7 mouse cellular contexts compared by ENCODE assay signal in genomic region chr6:48840973-48841625, GRCm38 (mm10). TPM values are rescaled to one million over a fixed set of nuclear protein-coding genes. Genes with fewer than 3 reads are reported as not detected.
DNase-seq lines count a peak whose midpoint lies in the region; ATAC-seq and TF ChIP-seq lines count a peak whose summit lies in the region.

Gene Tmem176b (minus strand): TSS chr6:48841496.

- DNase-seq in brain, adult 2 months (ENCODE audit: low read depth, low spot score) = peak; percentile 79
- peak; percentile 52 for DNase-seq in fat pad, adult 2 months (ENCODE audit: extremely low read depth, low read depth, low spot score)
- DNase-seq in limb, embryonic 14.5 days (ENCODE audit: low spot score) = peak; percentile 97
- DNase-seq in splenic B cell, adult 2 months (ENCODE audit: low read depth, low spot score) = peak; percentile 32

- H3K27me3 ChIP-seq in heart, embryonic 11.5 days (ENCODE audit: control insufficient read depth, insufficient read depth, low read length) = no peaks in the 10 kb centered on the region
- H3K27me3 ChIP-seq in kidney, embryonic 15.5 days = no peaks in the 10 kb centered on the region
- H3K27me3 ChIP-seq in limb, embryonic 14.5 days (ENCODE audit: control insufficient read depth, insufficient read depth, low read length) = no peaks in the 10 kb centered on the region
- H3K27me3 ChIP-seq in midbrain, embryonic 15.5 days (replicated peaks) = no peaks in the 10 kb centered on the region
- no peaks in the 10 kb centered on the region for H3K27me3 ChIP-seq in splenic B cell, adult 2 months (ENCODE audit: control insufficient read depth, insufficient read depth, low read length, poor library complexity, severe bottlenecking)

- peak within 1 kb of the TSS; percentile 95 for H3K27ac ChIP-seq in heart, embryonic 11.5 days (ENCODE audit: low read depth, low read length)
- peak within 1 kb of the TSS; percentile 91 for H3K27ac ChIP-seq in kidney, embryonic 15.5 days
- H3K27ac ChIP-seq in limb, embryonic 14.5 days (replicated peaks; ENCODE audit: low read depth, low read length) = peak within 1 kb of the TSS; percentile 81
- H3K27ac ChIP-seq in midbrain, embryonic 15.5 days = peak within 1 kb of the TSS; percentile 78

- WGBS in heart, embryonic 11.5 days (ENCODE audit: insufficient replicate concordance) = 5% methylated on average over 6 of the region's 6 CpGs
- WGBS in kidney, embryonic 15.5 days = 3% methylated on average over 6 of the region's 6 CpGs
- 0% methylated on average over 6 of the region's 6 CpGs for WGBS in limb, embryonic 14.5 days
- 12% methylated on average over 6 of the region's 6 CpGs for WGBS in midbrain, embryonic 15.5 days

- H3K4me1 ChIP-seq in heart, embryonic 11.5 days (ENCODE audit: control insufficient read depth, insufficient read depth, low read length) = peaks cover 19% of the 10 kb centered on the region
- peaks cover 46% of the 10 kb centered on the region for H3K4me1 ChIP-seq in kidney, embryonic 15.5 days
- H3K4me1 ChIP-seq in limb, embryonic 14.5 days (ENCODE audit: control insufficient read depth, insufficient read depth, low read length) = peaks cover 34% of the 10 kb centered on the region
- peaks cover 29% of the 10 kb centered on the region for H3K4me1 ChIP-seq in midbrain, embryonic 15.5 days

- TF ChIP-seq POLR2A in limb, embryonic 14.5 days (IDR thresholded peaks at IDR 0.05; ENCODE audit: borderline replicate concordance, extremely low read depth, insufficient read depth, insufficient read length) = no peak

- H3K36me3 ChIP-seq in heart, embryonic 11.5 days (ENCODE audit: control insufficient read depth, insufficient read depth, low read length) = peaks cover 16% of the 10 kb centered on the region
- H3K36me3 ChIP-seq in kidney, embryonic 15.5 days = peaks cover 60% of the 10 kb centered on the region
- H3K36me3 ChIP-seq in limb, embryonic 14.5 days (ENCODE audit: control insufficient read depth, insufficient read depth, low read length) = peaks cover 45% of the 10 kb centered on the region
- H3K36me3 ChIP-seq in midbrain, embryonic 15.5 days (replicated peaks) = no peaks in the 10 kb centered on the region
- no peaks in the 10 kb centered on the region for H3K36me3 ChIP-seq in splenic B cell, adult 2 months (ENCODE audit: control insufficient read depth, insufficient read depth, low read length, poor library complexity, severe bottlenecking)

- H3K9ac ChIP-seq in heart, embryonic 11.5 days (ENCODE audit: low read depth, low read length) = peak within 1 kb of the TSS; percentile 78
- peak within 1 kb of the TSS; percentile 72 for H3K9ac ChIP-seq in kidney, embryonic 15.5 days
- peak within 1 kb of the TSS; percentile 59 for H3K9ac ChIP-seq in limb, embryonic 14.5 days (ENCODE audit: low read depth, low read length, severe bottlenecking)
- H3K9ac ChIP-seq in midbrain, embryonic 15.5 days = peak within 1 kb of the TSS; percentile 46

- peak; percentile 87 for ATAC-seq in heart, embryonic 11.5 days (replicated peaks; ENCODE audit: insufficient number of reproducible peaks, low FRiP score, low TSS enrichment)
- ATAC-seq in kidney, embryonic 15.5 days (replicated peaks; ENCODE audit: low FRiP score) = peak; percentile 95
- ATAC-seq in limb, embryonic 14.5 days (ENCODE audit: low FRiP score, low read depth) = peak; percentile 93
- peak; percentile 93 for ATAC-seq in midbrain, embryonic 15.5 days (replicated peaks)

- peak within 1 kb of the TSS; percentile 62 for H3K4me3 ChIP-seq in heart, embryonic 11.5 days (ENCODE audit: low read depth, low read length)
- peak within 1 kb of the TSS; percentile 57 for H3K4me3 ChIP-seq in kidney, embryonic 15.5 days (replicated peaks)
- peak within 1 kb of the TSS; percentile 50 for H3K4me3 ChIP-seq in limb, embryonic 14.5 days (replicated peaks; ENCODE audit: low read length)
- H3K4me3 ChIP-seq in midbrain, embryonic 15.5 days = peak within 1 kb of the TSS; percentile 41

- H3K4me2 ChIP-seq in heart, embryonic 11.5 days = peak within 1 kb of the TSS; percentile 86
- peak within 1 kb of the TSS; percentile 78 for H3K4me2 ChIP-seq in kidney, embryonic 15.5 days
- H3K4me2 ChIP-seq in limb, embryonic 14.5 days (replicated peaks; ENCODE audit: low read depth, low read length, severe bottlenecking) = peak within 1 kb of the TSS; percentile 85
- H3K4me2 ChIP-seq in midbrain, embryonic 15.5 days = peak within 1 kb of the TSS; percentile 58

- no peaks in the 10 kb centered on the region for H3K9me3 ChIP-seq in heart, embryonic 11.5 days (replicated peaks; ENCODE audit: control insufficient read depth, low read length)
- no peaks in the 10 kb centered on the region for H3K9me3 ChIP-seq in kidney, embryonic 15.5 days (replicated peaks)
- H3K9me3 ChIP-seq in limb, embryonic 14.5 days (ENCODE audit: control insufficient read depth, low read length) = no peaks in the 10 kb centered on the region
- H3K9me3 ChIP-seq in midbrain, embryonic 15.5 days = no peaks in the 10 kb centered on the region

RNA-seq across cellular contexts. Expression of gene Tmem176b, which starts in this region (rescaled TPM):
- 219 and 237 TPM in 2 replicates for polyA plus RNA-seq in heart, embryonic 11.5 days (2014; fragmentation: Nextera tagmentation; extraction: Ambion mirVana)
- polyA plus RNA-seq in kidney, embryonic 15.5 days (2015; fragmentation: Nextera tagmentation; extraction: Ambion mirVana) = 353 and 363 TPM in 2 replicates
- 227 and 235 TPM in 2 replicates for polyA plus RNA-seq in limb, embryonic 14.5 days (2012; rRNA removed)
- 232 and 255 TPM in 2 replicates for polyA plus RNA-seq in limb, embryonic 14.5 days (2014; fragmentation: Nextera tagmentation; extraction: Ambion mirVana)
- 110 and 122 TPM in 2 replicates for polyA plus RNA-seq in midbrain, embryonic 15.5 days (2015; fragmentation: Nextera tagmentation; extraction: Ambion mirVana)

Comparison
In these comparisons a context has a peak if more than half of its experiments do, and no peak if none do; other contexts are left out.
1. Peak in every context shown above with its lines: DNase-seq, ATAC-seq, H3K4me3 ChIP-seq and H3K27ac ChIP-seq.
2. DNase-seq: peak in every context shown above with its lines; median percentile 97 in limb, embryonic 14.5 days; 79 in brain, adult 2 months; 52 in fat pad, adult 2 months; 32 in splenic B cell, adult 2 months.